Mouse (Mus musculus) leukemia stem cell, adult 10-12 weeks (primary cell): ENCODE results near the gene Atg5. TPM values are rescaled to one million over a fixed set of nuclear protein-coding genes. Genes with fewer than 3 reads are reported as not detected.

Experiments used
- polyA plus RNA-seq: library from polyadenylated mRNA; stranded (reverse); fragments of >175 nt; gene quantifications from 2 replicates; pipeline ENCODE4 v1.2.3, GENCODE M21; 2012; ENCODE audit warnings: low replicate concordance

Atg5 gene
- 7.5 and 13.5 TPM in 2 replicates for polyA plus RNA-seq

GRCm38 (mm10) chr10:44268145-44268860 lies at the start of gene Atg5:
Gene Atg5 (plus strand): TSS chr10:44268358.

Other genes with a start within 250 kb of the Atg5 start
- 1.8 and 2.6 TPM in 2 replicates for gene Crybg1, start 119.5 kb upstream of the Atg5 start, polyA plus RNA-seq